Mouse (Mus musculus): ENCODE data around the gene Faf1.

Gene Faf1

GRCm38 (mm10) chr4:109676218-109677215 lies at the start of gene Faf1:
Gene Faf1 (plus strand): TSS chr4:109676588.
- DNase-seq (ENCODE audit: low read depth, low spot score), result peak; percentile 100

- no peak for DNase-seq (ENCODE audit: low read depth, low spot score)
Observed at GRCm38 (mm10) chr4:109630215-109630614, 46.2 kb upstream of the Faf1 start.

GRCm38 (mm10) chr4:109631029-109631428 lies 45.4 kb upstream of the Faf1 start:
- DNase-seq (ENCODE audit: low read depth, low spot score), result no peak

GRCm38 (mm10) chr4:109634971-109635370 lies 41.4 kb upstream of the Faf1 start:
- peak; percentile 79 for DNase-seq (ENCODE audit: low read depth, low spot score)

GRCm38 (mm10) chr4:109639356-109639755 lies 37.0 kb upstream of the Faf1 start:
- DNase-seq (ENCODE audit: low read depth, low spot score), result no peak

GRCm38 (mm10) chr4:109640141-109640540 lies 36.2 kb upstream of the Faf1 start:
- DNase-seq (ENCODE audit: low read depth, low spot score), result no peak

GRCm38 (mm10) chr4:109641451-109641850 lies 34.9 kb upstream of the Faf1 start:
- no peak for DNase-seq (ENCODE audit: low read depth, low spot score)

GRCm38 (mm10) chr4:109647281-109647680 lies 29.1 kb upstream of the Faf1 start:
- DNase-seq (ENCODE audit: low read depth, low spot score), result no peak

GRCm38 (mm10) chr4:109649331-109649730 lies 27.1 kb upstream of the Faf1 start:
- DNase-seq (ENCODE audit: low read depth, low spot score), result no peak

GRCm38 (mm10) chr4:109653251-109653650 lies 23.1 kb upstream of the Faf1 start:
- DNase-seq (ENCODE audit: low read depth, low spot score), result no peak

GRCm38 (mm10) chr4:109654701-109655100 lies 21.7 kb upstream of the Faf1 start:
- DNase-seq (ENCODE audit: low read depth, low spot score), result no peak

GRCm38 (mm10) chr4:109655738-109656137 lies 20.6 kb upstream of the Faf1 start:
- DNase-seq (ENCODE audit: low read depth, low spot score), result no peak

- DNase-seq (ENCODE audit: low read depth, low spot score), result no peak
Observed at GRCm38 (mm10) chr4:109656301-109656700, 20.1 kb upstream of the Faf1 start.

GRCm38 (mm10) chr4:109657021-109657850 lies 19.2 kb upstream of the Faf1 start:
- DNase-seq (ENCODE audit: low read depth, low spot score), result peak; percentile 70

- DNase-seq (ENCODE audit: low read depth, low spot score), result peak; percentile 50
Observed at GRCm38 (mm10) chr4:109657851-109658500, 18.4 kb upstream of the Faf1 start.

- DNase-seq (ENCODE audit: low read depth, low spot score), result no peak
Observed at GRCm38 (mm10) chr4:109658826-109659225, 17.6 kb upstream of the Faf1 start.

GRCm38 (mm10) chr4:109659571-109659970 lies 16.8 kb upstream of the Faf1 start:
- DNase-seq (ENCODE audit: low read depth, low spot score), result no peak

- DNase-seq (ENCODE audit: low read depth, low spot score), result no peak
Observed at GRCm38 (mm10) chr4:109660568-109660967, 15.8 kb upstream of the Faf1 start.

- no peak for DNase-seq (ENCODE audit: low read depth, low spot score)
Observed at GRCm38 (mm10) chr4:109661183-109661582, 15.2 kb upstream of the Faf1 start.

GRCm38 (mm10) chr4:109662271-109662670 lies 14.1 kb upstream of the Faf1 start:
- no peak for DNase-seq (ENCODE audit: low read depth, low spot score)

GRCm38 (mm10) chr4:109664091-109664490 lies 12.3 kb upstream of the Faf1 start:
- DNase-seq (ENCODE audit: low read depth, low spot score), result no peak
